Mouse (Mus musculus) MEL (cell line): ENCODE data around the gene Nme7. TPM values are rescaled to one million over a fixed set of nuclear protein-coding genes. Genes with fewer than 3 reads are reported as not detected.

Experiments
- DNase-seq: peaks from one replicate; pipeline ENCODE4 v3.0.0; 2011; ENCODE audit warnings: low read depth, low spot score
- H3K27ac ChIP-seq: 2 replicates; pipeline ENCODE4 v1.5.1; 2012; ENCODE audit warnings: low read depth, mild to moderate bottlenecking, control low read depth, low read length, moderate library complexity; ENCODE audit not compliant: control insufficient read depth
- H3K27me3 ChIP-seq, 2 experiments: fragments of 150-350 bp in 1 of 2; sonication (generic) in 1 of 2; 2 replicates each; pipeline ENCODE4 v1.6.1; 2012; ENCODE audit warnings: low read length in 2 of 2, mild to moderate bottlenecking in 2 of 2, improper control_type of control experiment in 1 of 2, moderate library complexity in 1 of 2; ENCODE audit not compliant: insufficient read depth in 2 of 2, control insufficient read depth in 1 of 2
- H3K36me3 ChIP-seq, 2 experiments: 2 replicates each; pipeline ENCODE4 v1.6.1; 2012 to 2014; ENCODE audit warnings: low read length in 2 of 2, improper control_type of control experiment in 1 of 2, inconsistent platforms in 1 of 2, mild to moderate bottlenecking in 1 of 2; ENCODE audit not compliant: insufficient read depth in 2 of 2, control insufficient read depth in 1 of 2
- H3K4me1 ChIP-seq, 2 experiments: fragments of 150-350 bp in 1 of 2; sonication (generic) in 1 of 2; 2 replicates each; pipeline ENCODE4 v1.6.1; 2012; ENCODE audit warnings: low read length in 2 of 2, improper control_type of control experiment in 1 of 2, mild to moderate bottlenecking in 1 of 2; ENCODE audit not compliant: insufficient read depth in 2 of 2, control insufficient read depth in 1 of 2
- H3K4me3 ChIP-seq, 2 experiments: fragments of 150-350 bp in 1 of 2; sonication (generic) in 1 of 2; 2 replicates each; pipeline ENCODE4 v1.5.1; 2012; ENCODE audit warnings: low read depth in 2 of 2, low read length in 2 of 2, mild to moderate bottlenecking in 2 of 2, moderate library complexity in 2 of 2, control low read depth in 1 of 2, improper control_type of control experiment in 1 of 2; ENCODE audit not compliant: control insufficient read depth in 1 of 2, insufficient read depth in 1 of 2
- H3K79me2 ChIP-seq: 2 replicates; pipeline ENCODE4 v1.6.1; 2012; ENCODE audit warnings: mild to moderate bottlenecking, low read length, moderate library complexity; ENCODE audit not compliant: control insufficient read depth, poor library complexity, insufficient read depth
- H3K9ac ChIP-seq: 2 replicates; pipeline ENCODE4 v1.6.1; 2012; ENCODE audit warnings: low read depth, mild to moderate bottlenecking, control low read depth, low read length, moderate library complexity; ENCODE audit not compliant: control insufficient read depth, poor library complexity, severe bottlenecking
- H3K9me3 ChIP-seq: fragments of 150-350 bp; sonication (generic); replicated peaks from 2 replicates; pipeline ENCODE4 v1.6.1; 2012; ENCODE audit warnings: mild to moderate bottlenecking, low read length, improper control_type of control experiment, moderate library complexity; ENCODE audit not compliant: insufficient read depth
- BHLHE40 ChIP-seq: IDR thresholded peaks from 2 replicates; pipeline ENCODE4 v1.6.1; 2012; ENCODE audit warnings: low read depth, mild to moderate bottlenecking, inconsistent platforms, low read length, improper control_type of control experiment, borderline replicate concordance
- CHD2 ChIP-seq: IDR thresholded peaks from 2 replicates; pipeline ENCODE4 v1.6.1; 2011; ENCODE audit warnings: low read length, improper control_type of control experiment
- CTCF ChIP-seq, 3 experiments: IDR thresholded peaks in 2 of 3; conservative IDR thresholded peaks in 1 of 3; 2 replicates each; pipeline ENCODE4 v1.5.1; 2011 to 2012; ENCODE audit warnings: low read length in 3 of 3, low read depth in 2 of 3, mild to moderate bottlenecking in 2 of 3, improper control_type of control experiment in 1 of 3, inconsistent platforms in 1 of 3, mixed read lengths in 1 of 3, moderate library complexity in 1 of 3; ENCODE audit not compliant: control insufficient read depth in 1 of 3, insufficient read depth in 1 of 3, poor library complexity in 1 of 3, severe bottlenecking in 1 of 3
- EP300 ChIP-seq, 2 experiments: IDR thresholded peaks; 2 replicates each; pipeline ENCODE4 v1.6.1; 2011; ENCODE audit warnings: improper control_type of control experiment in 2 of 2, low read length in 2 of 2, low read depth in 1 of 2, mild to moderate bottlenecking in 1 of 2
- ETS1 ChIP-seq: IDR thresholded peaks from 2 replicates; pipeline ENCODE4 v1.6.1; 2012; ENCODE audit warnings: low read depth, mild to moderate bottlenecking, inconsistent platforms, low read length, improper control_type of control experiment, moderate library complexity
- GATA1 ChIP-seq: IDR thresholded peaks from 2 replicates; pipeline ENCODE4 v1.6.1; 2011; ENCODE audit warnings: low read depth, low read length, improper control_type of control experiment
- HCFC1 ChIP-seq: IDR thresholded peaks from 2 replicates; pipeline ENCODE4 v1.6.1; 2012; ENCODE audit warnings: low read depth, mild to moderate bottlenecking, inconsistent platforms, low read length, improper control_type of control experiment, moderate library complexity
- MAFK ChIP-seq: IDR thresholded peaks from 2 replicates; pipeline ENCODE4 v1.6.1; 2011; ENCODE audit warnings: low read depth, mild to moderate bottlenecking, low read length, improper control_type of control experiment, borderline replicate concordance
- MAZ ChIP-seq: IDR thresholded peaks from 2 replicates; pipeline ENCODE4 v1.6.1; 2012; ENCODE audit warnings: low read depth, mild to moderate bottlenecking, inconsistent platforms, low read length, improper control_type of control experiment
- MEF2A ChIP-seq: IDR thresholded peaks from 2 replicates; pipeline ENCODE4 v1.6.1; 2014; ENCODE audit warnings: low read depth, mild to moderate bottlenecking, inconsistent platforms, low read length, improper control_type of control experiment; ENCODE audit not compliant: poor library complexity, insufficient replicate concordance, severe bottlenecking; ENCODE audit errors: extremely low read depth
- MXI1 ChIP-seq: IDR thresholded peaks from 2 replicates; pipeline ENCODE4 v1.6.1; 2011; ENCODE audit warnings: mild to moderate bottlenecking, low read depth, low read length, improper control_type of control experiment
- MYB ChIP-seq: IDR thresholded peaks from 2 replicates; pipeline ENCODE4 v1.6.1; 2011; ENCODE audit warnings: mild to moderate bottlenecking, low read depth, low read length, improper control_type of control experiment
- NELFE ChIP-seq: IDR thresholded peaks from 2 replicates; pipeline ENCODE4 v1.6.1; 2011; ENCODE audit warnings: low read depth, low read length, improper control_type of control experiment
- NRF1 ChIP-seq: IDR thresholded peaks from 2 replicates; pipeline ENCODE4 v1.6.1; 2014; ENCODE audit warnings: low read depth, mild to moderate bottlenecking, inconsistent platforms, low read length, improper control_type of control experiment, moderate library complexity; ENCODE audit not compliant: poor library complexity, insufficient read depth, severe bottlenecking
- POLR2AphosphoS2 ChIP-seq: IDR thresholded peaks from 2 replicates; pipeline ENCODE4 v1.6.1; 2011; ENCODE audit warnings: low read length, improper control_type of control experiment
- POLR2AphosphoS5 ChIP-seq: IDR thresholded peaks from 2 replicates; pipeline ENCODE4 v1.6.1; 2012; ENCODE audit warnings: low read depth, borderline replicate concordance, mild to moderate bottlenecking, inconsistent platforms, low read length, moderate library complexity, mixed read lengths
- RCOR1 ChIP-seq: IDR thresholded peaks from 2 replicates; pipeline ENCODE4 v1.6.1; 2012; ENCODE audit warnings: low read depth, mild to moderate bottlenecking, inconsistent platforms, low read length, improper control_type of control experiment
- SIN3A ChIP-seq: IDR thresholded peaks from 2 replicates; pipeline ENCODE4 v1.6.1; 2012; ENCODE audit warnings: low read length, improper control_type of control experiment, inconsistent platforms
- SMC3 ChIP-seq: IDR thresholded peaks from 2 replicates; pipeline ENCODE4 v1.6.1; 2011; ENCODE audit warnings: low read depth, low read length, improper control_type of control experiment
- TBP ChIP-seq: IDR thresholded peaks from 2 replicates; pipeline ENCODE4 v1.8.0; 2011; ENCODE audit warnings: low read depth, low read length, improper control_type of control experiment
- TCF12 ChIP-seq: IDR thresholded peaks from 2 replicates; pipeline ENCODE4 v1.6.1; 2014; ENCODE audit warnings: low read depth, mild to moderate bottlenecking, inconsistent platforms, low read length, improper control_type of control experiment, moderate library complexity
- ZNF384 ChIP-seq: IDR thresholded peaks from 2 replicates; pipeline ENCODE4 v1.6.1; 2012; ENCODE audit warnings: low read depth, mild to moderate bottlenecking, inconsistent platforms, low read length, improper control_type of control experiment
- polyA plus RNA-seq, 2 experiments: library from polyadenylated mRNA; stranded (reverse) in 1 of 2; unstranded in 1 of 2; fragments of >175 nt in 1 of 2; fragments of >200 nt in 1 of 2; gene quantifications; 2 replicates each; pipeline versions ENCODE4 v1.2.1 to v1.2.4; 2012; ENCODE audit warnings: low replicate concordance in 2 of 2, low read depth in 1 of 2; ENCODE audit not compliant: insufficient read length in 2 of 2, insufficient read depth in 1 of 2, missing spikeins in 1 of 2
- total RNA-seq: library from RNA; depleted of rRNA; stranded (reverse); fragments of 300-350 nt; gene quantifications from 2 replicates; pipeline ENCODE4 v1.2.3, GENCODE M21; 2012

The Nme7 gene
- total and polyA plus RNA-seq, 3 experiments: 23.2 to 27.6 TPM; not detected in 1

DNA sequence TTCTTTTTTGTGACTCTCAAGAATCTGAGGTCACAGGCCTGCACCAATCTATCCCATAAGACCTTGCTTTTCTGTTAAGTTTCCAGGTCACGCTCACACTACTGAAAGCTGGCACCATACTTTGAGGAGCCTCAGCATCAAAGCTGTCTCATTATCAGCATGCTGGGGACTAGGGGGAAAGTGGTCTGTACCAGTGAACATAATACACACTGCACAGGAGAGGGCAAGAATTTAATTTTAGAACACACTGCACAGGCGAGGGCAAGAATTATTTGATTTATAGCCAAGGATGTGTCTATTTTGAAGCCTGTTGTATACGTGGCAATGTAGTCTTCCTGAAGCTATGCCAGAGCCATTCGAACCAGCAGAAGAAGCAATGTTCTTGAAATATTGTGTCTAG, 64.2 kb downstream of the Nme7 start:
- H3K27ac ChIP-seq: no peak overlapping the region
- no peaks in the 10 kb centered on the region for H3K27me3 ChIP-seq
- no peaks in the 10 kb centered on the region for H3K4me1 ChIP-seq
- no peak for DNase-seq
- TF ChIP-seq CTCF (IDR thresholded peaks at IDR 0.05 in 2 of 3, conservative IDR thresholded peaks at IDR 0.05 in 1 of 3; ENCODE audit: control insufficient read depth in 1 of 3, insufficient read depth in 1 of 3, low read depth in 2 of 3, low read length in 3 of 3, poor library complexity in 1 of 3, severe bottlenecking in 1 of 3): no peak
- H3K79me2 ChIP-seq: no peaks in the 10 kb centered on the region
- H3K9ac ChIP-seq: no peak overlapping the region
- H3K36me3 ChIP-seq: no peaks in the 10 kb centered on the region
- H3K4me3 ChIP-seq: no peak overlapping the region
- H3K9me3 ChIP-seq: no peaks in the 10 kb centered on the region

DNA sequence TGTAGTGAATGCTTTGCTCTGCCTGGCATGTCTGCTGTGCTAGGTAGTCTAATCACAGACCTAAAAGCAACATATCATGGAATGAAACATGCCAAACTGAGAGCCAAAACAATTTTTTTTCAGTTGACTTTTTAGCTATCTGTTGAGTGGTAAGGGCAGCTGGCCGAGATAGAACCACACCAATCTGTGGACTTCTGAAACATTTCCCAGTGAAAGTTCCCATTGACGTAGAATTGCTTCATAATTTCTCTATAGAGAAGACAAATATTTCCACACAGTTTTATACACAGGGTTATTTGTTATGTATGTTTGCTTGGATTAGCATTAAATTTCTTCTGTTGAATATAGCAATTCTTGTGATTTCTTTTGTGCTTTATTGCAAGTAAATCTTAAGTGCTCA, 65.9 kb downstream of the Nme7 start:
- Histone ChIP-seq H3K27me3 (no peaks in the 10 kb centered on the region), H3K79me2 (no peaks in the 10 kb centered on the region), H3K27ac (no peak overlapping the region), H3K4me1 (peaks cover 0 to 2% of the 10 kb centered on the region in 2 experiments; a peak in 1 of 4 replicates), H3K4me3 (no peak overlapping the region), H3K9ac (no peak overlapping the region), H3K9me3 (no peaks in the 10 kb centered on the region), H3K36me3 (peaks cover 0 to 1% of the 10 kb centered on the region in 2 experiments; a peak in 2 of 4 replicates)
- no peak for DNase-seq
- TF ChIP-seq ZNF384 (no peak), MAZ (no peak), MXI1 (no peak), CTCF (IDR thresholded peaks at IDR 0.05 in 2 of 3, conservative IDR thresholded peaks at IDR 0.05 in 1 of 3; ENCODE audit: control insufficient read depth in 1 of 3, insufficient read depth in 1 of 3, low read depth in 2 of 3, low read length in 3 of 3, poor library complexity in 1 of 3, severe bottlenecking in 1 of 3) (no peak), POLR2AphosphoS2 (no peak), ETS1 (no peak), SMC3 (no peak), TBP (no peak), RCOR1 (no peak), BHLHE40 (no peak), HCFC1 (no peak), GATA1 (no peak), NRF1 (no peak)

- DNase-seq: no peak
- H3K27ac ChIP-seq: no peak overlapping the region
- TF ChIP-seq NELFE: no peak
- TF ChIP-seq EP300 (IDR thresholded peaks at IDR 0.05; ENCODE audit: low read depth in 1 of 2, low read length in 2 of 2): no peak
- no peak for TF ChIP-seq ETS1
- no peak for TF ChIP-seq NRF1
- no peak for TF ChIP-seq MXI1
- TF ChIP-seq POLR2AphosphoS5: no peak
- TF ChIP-seq TCF12: no peak
- no peak for TF ChIP-seq MYB
- TF ChIP-seq CHD2: no peak
- TF ChIP-seq TBP: no peak
- TF ChIP-seq MEF2A: no peak
- no peak for TF ChIP-seq MAZ
- TF ChIP-seq SIN3A: no peak
- no peak for TF ChIP-seq MAFK
- H3K9ac ChIP-seq: no peak overlapping the region
- no peaks in the 10 kb centered on the region for H3K27me3 ChIP-seq
- peaks cover 0 to 4% of the 10 kb centered on the region in 2 experiments; a peak in 2 of 4 replicates for H3K36me3 ChIP-seq
- peaks cover 0 to 3% of the 10 kb centered on the region in 2 experiments; a peak in 1 of 4 replicates for H3K4me1 ChIP-seq
- H3K79me2 ChIP-seq: no peaks in the 10 kb centered on the region
- H3K4me3 ChIP-seq: no peak overlapping the region
- H3K9me3 ChIP-seq: no peaks in the 10 kb centered on the region
Measured at GRCm38 (mm10) chr1:164373029-164373428, 69.1 kb downstream of the Nme7 start.
